ENCODE assay signal across 16 mouse cellular contexts in the genomic region with DNA sequence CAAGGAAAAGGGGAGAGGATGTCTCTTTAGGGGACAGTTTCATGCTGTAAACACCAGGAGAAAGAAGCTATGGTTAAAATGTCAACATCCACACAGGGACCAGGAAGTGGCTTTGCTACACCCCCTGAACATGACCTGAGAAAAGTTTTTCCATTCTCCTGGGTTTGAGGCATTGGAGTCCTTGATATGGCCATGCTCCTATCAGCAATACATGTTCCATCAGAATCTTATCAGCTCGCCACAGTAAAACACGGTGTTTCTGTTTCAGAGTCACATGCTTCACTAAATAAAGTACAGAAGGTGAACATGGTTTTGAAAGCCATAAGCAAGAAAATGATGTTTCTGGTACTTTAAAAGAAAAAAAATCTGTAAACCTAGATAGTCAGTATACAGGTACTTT.
"Had no signal": no experiment of that assay in that cellular context is flagged by ENCODE, and none has a peak within 500 bp of the region (broad histone marks: within the 10 kb centered on the region; RNA-seq: fewer than 3 reads in every experiment).

No protein-coding gene starts in this region.

- H3K9me3 ChIP-seq: limb, embryonic 10.5 days; megakaryocyte, embryonic 14.5 days; midbrain, embryonic 12.5 days; neural tube, embryonic 13.5 days had no signal

- H3K27ac ChIP-seq: left cerebral cortex, adult 2 months; limb, embryonic 10.5 days; midbrain, embryonic 12.5 days; neural tube, embryonic 13.5 days; stomach, postnatal 0 days had no signal

- H3K4me2 ChIP-seq: midbrain, embryonic 12.5 days; neural tube, embryonic 13.5 days had no signal

- H3K9ac ChIP-seq: midbrain, embryonic 12.5 days; neural tube, embryonic 13.5 days had no signal

- DNase-seq: kidney, adult 11 months; kidney, adult 9 months; kidney, postnatal 10 days; kidney, postnatal 4 days; lung, adult 2 months; lung, postnatal 10 days; lung, postnatal 4 days; right cerebral cortex, postnatal 14 days; thymus, postnatal 4 days had no signal

- H3K36me3 ChIP-seq: limb, embryonic 10.5 days; midbrain, embryonic 12.5 days; neural tube, embryonic 13.5 days had no signal

- ATAC-seq: midbrain, embryonic 16.5 days had no signal

- H3K4me1 ChIP-seq: limb, embryonic 10.5 days; megakaryocyte, embryonic 14.5 days; midbrain, embryonic 12.5 days; neural tube, embryonic 13.5 days had no signal

- H3K27me3 ChIP-seq: megakaryocyte, embryonic 14.5 days; midbrain, embryonic 12.5 days had no signal

- H3K4me3 ChIP-seq: left cerebral cortex, adult 2 months; limb, embryonic 10.5 days; megakaryocyte, embryonic 14.5 days; midbrain, embryonic 12.5 days; neural tube, embryonic 13.5 days had no signal
